Mouse (Mus musculus) left cerebral cortex, postnatal 10 days (tissue): ENCODE data around the gene Cyp2a4. TPM values are rescaled to one million over a fixed set of nuclear protein-coding genes. Genes with fewer than 3 reads are reported as not detected.
"Not testable (repeated sequence)": the region's sequence is repeated elsewhere in the genome, so short reads cannot be mapped to it uniquely, and the experiment has no call there.

Experiments used
- DNase-seq, 2 experiments: peaks; one replicate each; pipeline ENCODE4 v3.0.0; 2021 to 2022; ENCODE audit warnings: low spot score in 2 of 2, mixed read lengths in 1 of 2; ENCODE audit errors: extremely low spot score in 1 of 2
- intact Hi-C: fragments of 180-260 bp; cut with DNase I; formaldehyde crosslinking; loops from one replicate; pipeline ENCODE4 v1.15.1; 2025
- total RNA-seq, 2 experiments: library from RNA; stranded (reverse); gene quantifications; 2 replicates each; pipeline ENCODE4 v1.2.3; 2021

Cyp2a4 gene
- total RNA-seq = not detected

GRCm38 (mm10) chr7:26306926-26307325, at the start of gene Cyp2a4:
TSS of gene Cyp2a4 (plus strand) at chr7:26307169.
- intact Hi-C loops, DNase-seq: not testable (repeated sequence)

DNA sequence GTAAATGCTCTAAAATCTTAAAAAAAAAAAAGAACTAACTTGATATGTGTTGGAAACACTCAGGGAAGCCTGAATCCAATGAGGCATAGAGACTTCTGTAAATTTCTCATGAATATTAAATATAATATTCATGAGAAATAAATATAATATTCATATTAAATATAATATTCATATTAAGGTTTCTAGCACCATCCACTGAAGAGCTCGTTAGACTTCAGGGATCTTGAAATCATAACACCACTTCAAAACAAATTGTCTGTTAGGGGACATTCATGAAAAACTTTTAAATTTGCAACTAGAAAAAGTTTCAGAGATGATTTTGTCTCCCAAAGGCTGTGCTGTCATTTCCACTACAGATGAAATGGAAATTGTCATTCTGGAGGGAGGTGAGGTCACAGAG, 46.9 kb upstream of the Cyp2a4 start, which contains the start of gene Vmn1r184:
Gene Vmn1r184 (plus strand): TSS at position 301 of the 400 bp plus-strand sequence.
- DNase-seq, intact Hi-C loops: not testable (repeated sequence)

DNA sequence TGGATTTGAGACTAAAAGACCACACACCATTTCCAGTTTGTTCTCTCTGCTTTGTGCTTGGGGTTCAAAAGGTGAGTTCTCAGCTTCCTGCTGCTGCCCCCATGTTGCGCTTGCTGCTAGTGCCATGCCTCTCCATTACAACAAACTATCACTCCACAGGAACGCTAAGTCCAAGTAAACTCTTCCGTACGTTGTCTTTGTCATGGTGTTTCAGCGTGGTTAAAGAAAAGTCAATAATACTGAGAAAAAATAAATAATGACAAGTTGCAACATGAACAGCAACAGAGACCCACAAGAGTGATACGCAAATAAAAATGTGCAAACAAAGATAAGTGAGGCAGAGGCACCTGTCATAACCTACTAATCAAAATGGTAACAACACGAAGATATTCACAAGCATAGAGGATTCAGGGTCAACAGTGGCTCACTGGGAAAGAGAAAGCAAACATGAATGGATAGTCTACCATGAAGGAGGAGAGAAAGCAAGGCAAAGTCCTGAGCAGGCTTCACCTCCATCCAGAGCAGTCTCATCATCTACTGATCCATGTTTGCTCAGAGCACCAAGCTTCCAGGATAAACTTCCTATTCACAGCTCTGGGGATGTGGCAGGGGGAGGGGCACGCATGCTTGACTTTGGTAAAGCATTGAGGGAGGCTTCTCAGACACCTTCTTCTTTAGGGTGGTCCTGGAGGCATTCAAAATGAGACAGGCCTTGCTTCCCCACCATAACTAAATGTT, 3.4 kb upstream of the Cyp2a4 start:
- DNase-seq, intact Hi-C loops: not testable (repeated sequence)

DNA sequence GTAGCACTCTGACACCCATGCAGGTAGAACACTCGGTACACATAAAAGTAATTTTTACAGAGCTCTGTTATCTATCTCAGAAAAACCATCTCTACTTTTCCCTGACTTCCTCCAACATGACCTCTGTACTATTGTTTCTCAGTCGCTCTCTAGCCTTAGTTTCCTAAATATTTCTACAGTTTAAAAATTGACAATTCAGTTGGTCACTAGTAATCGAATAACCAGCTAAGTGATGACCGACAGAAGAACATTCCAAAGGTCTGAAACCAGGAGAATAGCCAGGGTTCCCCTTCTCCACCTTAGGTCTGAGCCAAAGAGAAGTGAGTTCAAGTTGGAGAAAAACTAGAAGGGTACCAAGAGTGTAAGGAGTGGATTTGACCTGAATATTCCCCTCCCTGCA, 4.8 kb downstream of the Cyp2a4 start:
- DNase-seq, intact Hi-C loops: not testable (repeated sequence)

GRCm38 (mm10) chr7:26315194-26315593, 8.2 kb downstream of the Cyp2a4 start:
- DNase-seq, intact Hi-C loops: not testable (repeated sequence)

GRCm38 (mm10) chr7:26315809-26316208, 8.8 kb downstream of the Cyp2a4 start:
- DNase-seq, intact Hi-C loops: not testable (repeated sequence)

DNA sequence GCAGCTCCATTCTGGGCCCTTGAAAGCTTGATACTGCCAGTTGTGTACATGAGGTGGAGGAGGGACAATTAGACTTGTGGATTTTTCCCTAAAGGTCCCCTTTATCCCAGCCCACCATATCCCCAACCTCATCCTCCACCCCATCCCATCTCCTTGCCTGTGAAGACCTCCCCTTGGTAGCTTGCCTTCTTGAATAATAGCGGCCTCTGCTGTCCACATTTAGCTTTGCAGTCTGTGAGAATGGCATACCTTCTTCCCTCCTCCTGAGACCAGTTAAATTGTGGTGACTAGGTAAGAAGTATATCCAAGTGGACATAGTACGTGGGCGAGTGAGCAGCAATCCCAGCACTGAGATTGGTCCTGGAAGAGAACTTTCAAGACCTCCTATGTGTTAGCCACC, 13.4 kb downstream of the Cyp2a4 start:
- DNase-seq, intact Hi-C loops: not testable (repeated sequence)

GRCm38 (mm10) chr7:26350177-26350576, 43.2 kb downstream of the Cyp2a4 start:
- DNase-seq, intact Hi-C loops: not testable (repeated sequence)

DNA sequence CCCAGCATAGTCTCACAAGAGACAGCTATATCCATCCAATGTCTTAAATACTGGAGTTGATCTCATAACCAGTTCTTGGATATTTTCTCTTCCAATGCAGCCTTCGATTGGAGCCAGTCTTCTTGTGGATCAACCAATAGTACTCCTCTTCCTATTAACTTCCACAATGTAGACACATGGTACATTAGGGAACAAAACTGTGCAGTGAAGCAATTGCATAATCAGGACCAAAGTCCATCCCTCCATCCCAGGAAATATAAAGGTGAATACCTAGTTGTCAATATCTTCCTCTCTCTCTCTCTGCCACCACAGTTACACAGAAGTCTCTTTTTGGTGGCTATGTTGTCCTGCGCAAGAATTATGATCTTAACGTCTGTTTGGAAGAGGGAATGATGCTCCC, 45.3 kb downstream of the Cyp2a4 start:
- DNase-seq, intact Hi-C loops: not testable (repeated sequence)

- DNase-seq, intact Hi-C loops: not testable (repeated sequence)
Measured at GRCm38 (mm10) chr7:26356719-26357118, 49.8 kb downstream of the Cyp2a4 start.

Other genes with a start within 250 kb of the Cyp2a4 start
- not detected for gene Cyp2b13, start 245.7 kb upstream of the Cyp2a4 start, total RNA-seq
- gene Cyp2b9, start 133.8 kb upstream of the Cyp2a4 start, total RNA-seq = not detected
- not detected for gene Vmn1r184, start 46.8 kb upstream of the Cyp2a4 start, total RNA-seq
- not detected for gene Nlrp9c, start 96.5 kb downstream of the Cyp2a4 start, total RNA-seq
- not detected for gene Nlrp4a, start 127.9 kb downstream of the Cyp2a4 start, total RNA-seq
- gene Nlrp9a, start 227.9 kb downstream of the Cyp2a4 start, total RNA-seq = not detected